Mouse (Mus musculus) kidney, adult 2 months (tissue): ENCODE data around the gene Nme3. TPM values are rescaled to one million over a fixed set of nuclear protein-coding genes. Genes with fewer than 3 reads are reported as not detected.

Source experiments
- DNase-seq: peaks from one replicate; pipeline ENCODE4 v3.0.0; 2021
- H3K27ac ChIP-seq: fragments of 200-500 bp; 2 replicates; pipeline ENCODE4 v1.5.1; 2012; ENCODE audit warnings: low read depth, low read length, control low read depth, inconsistent platforms; ENCODE audit not compliant: insufficient read depth
- H3K27me3 ChIP-seq: fragments of 200-500 bp; replicated peaks from 2 replicates; pipeline ENCODE4 v1.6.1; 2012; ENCODE audit warnings: mild to moderate bottlenecking, moderate library complexity, low read length, inconsistent platforms; ENCODE audit not compliant: control insufficient read depth, insufficient read depth
- H3K36me3 ChIP-seq: fragments of 200-500 bp; 2 replicates; pipeline ENCODE4 v1.6.1; 2012; ENCODE audit warnings: mild to moderate bottlenecking, moderate library complexity, low read length, inconsistent platforms; ENCODE audit not compliant: control insufficient read depth, insufficient read depth
- H3K4me1 ChIP-seq: fragments of 200-500 bp; 2 replicates; pipeline ENCODE4 v1.6.1; 2011; ENCODE audit warnings: low read length; ENCODE audit not compliant: control insufficient read depth, insufficient read depth
- H3K4me3 ChIP-seq: fragments of 200-500 bp; 2 replicates; pipeline ENCODE4 v1.5.1; 2011; ENCODE audit warnings: mild to moderate bottlenecking, low read depth, low read length, control low read depth; ENCODE audit not compliant: insufficient read depth
- CTCF ChIP-seq: fragments of 200-500 bp; conservative IDR thresholded peaks from 2 replicates; pipeline ENCODE4 v1.5.1; 2011; ENCODE audit warnings: low read depth, mild to moderate bottlenecking, control low read depth, low read length, moderate library complexity, mixed read lengths; ENCODE audit not compliant: insufficient read depth, insufficient read length
- POLR2A ChIP-seq: fragments of 200-500 bp; IDR thresholded peaks from one replicate; pipeline ENCODE4 v1.6.1; 2011; ENCODE audit warnings: low read depth, low read length, control low read depth
- WGBS: fragments of 180-500 bp; shearing (Covaris S2); methylation state at CpG from one replicate; pipeline ENCODE4 v1.1.7; 2018; 5-methylcytosine and 5-hydroxymethylcytosine counted together
- polyA plus RNA-seq: library from polyadenylated mRNA; depleted of rRNA; stranded (reverse); fragments of >200 nt; gene quantifications from 2 replicates; pipeline ENCODE4 v1.2.3, GENCODE M21; 2012

The Nme3 gene
- polyA plus RNA-seq, 1 experiment: 115 TPM

- no peak for DNase-seq
- H3K27ac ChIP-seq: no peak overlapping the region
- H3K4me1 ChIP-seq: no peaks in the 10 kb centered on the region
- TF ChIP-seq POLR2A: no peak
- H3K27me3 ChIP-seq: no peaks in the 10 kb centered on the region
- no peaks in the 10 kb centered on the region; the same call in none of the 2 replicates for H3K36me3 ChIP-seq
- no peak overlapping the region for H3K4me3 ChIP-seq
These were observed 17.7 kb downstream of the Nme3 start for GRCm38 (mm10) chr17:24913984-24914383.

GRCm38 (mm10) chr17:24923246-24923645 is 26.9 kb downstream of the Nme3 start:
- TF ChIP-seq CTCF: no peak
- no peak for TF ChIP-seq POLR2A
- 89% methylated on average over 1 of the region's 1 CpGs for WGBS

GRCm38 (mm10) chr17:24929506-24929905 is 33.2 kb downstream of the Nme3 start:
- no peak overlapping the region for H3K4me3 ChIP-seq
- WGBS: 57% methylated on average over 1 of the region's 1 CpGs
- TF ChIP-seq POLR2A: no peak
- no peak for TF ChIP-seq CTCF

More at GRCm38 (mm10) chr17:24923246-24923645, 26.9 kb downstream of the Nme3 start:
- no peaks in the 10 kb centered on the region for H3K27me3 ChIP-seq
- H3K36me3 ChIP-seq: peaks cover 3% of the 10 kb centered on the region
- H3K4me1 ChIP-seq: no peaks in the 10 kb centered on the region
- no peak overlapping the region for H3K27ac ChIP-seq
- no peak overlapping the region for H3K4me3 ChIP-seq
- no peak for DNase-seq

GRCm38 (mm10) chr17:24932431-24932830 is 36.1 kb downstream of the Nme3 start:
- no peak overlapping the region for H3K4me3 ChIP-seq
- H3K4me1 ChIP-seq: peaks cover 17% of the 10 kb centered on the region
- H3K27me3 ChIP-seq: no peaks in the 10 kb centered on the region
- TF ChIP-seq CTCF: no peak
- TF ChIP-seq POLR2A: no peak
- H3K27ac ChIP-seq: no peak overlapping the region
- DNase-seq: peak; percentile 82
- 71% methylated on average over 4 of the region's 4 CpGs for WGBS
- H3K36me3 ChIP-seq: peaks cover 2% of the 10 kb centered on the region

More at GRCm38 (mm10) chr17:24929506-24929905, 33.2 kb downstream of the Nme3 start:
- peaks cover 8% of the 10 kb centered on the region; the same call in 1 of the 2 replicates for H3K4me1 ChIP-seq
- DNase-seq: no peak
- no peak overlapping the region for H3K27ac ChIP-seq
- H3K36me3 ChIP-seq: peaks cover 3% of the 10 kb centered on the region
- no peaks in the 10 kb centered on the region for H3K27me3 ChIP-seq

- no peak for TF ChIP-seq CTCF
- no peak for TF ChIP-seq POLR2A
- Histone ChIP-seq H3K27me3 (no peaks in the 10 kb centered on the region), H3K4me3 (no peak overlapping the region), H3K27ac (no peak overlapping the region), H3K4me1 (peaks cover 17% of the 10 kb centered on the region), H3K36me3 (no peaks in the 10 kb centered on the region)
- DNase-seq: no peak
- 51% methylated on average over 4 of the region's 4 CpGs for WGBS
These were observed 36.9 kb downstream of the Nme3 start for GRCm38 (mm10) chr17:24933163-24933562.

GRCm38 (mm10) chr17:24934926-24935325 is 38.6 kb downstream of the Nme3 start:
- WGBS: 50% methylated on average over 4 of the region's 4 CpGs
- Histone ChIP-seq H3K4me1 (peaks cover 17% of the 10 kb centered on the region), H3K27me3 (no peaks in the 10 kb centered on the region), H3K27ac (no peak overlapping the region), H3K4me3 (no peak overlapping the region), H3K36me3 (no peaks in the 10 kb centered on the region)
- TF ChIP-seq POLR2A: no peak
- TF ChIP-seq CTCF: no peak
- no peak for DNase-seq

- Histone ChIP-seq H3K27ac (no peak overlapping the region), H3K4me3 (peak overlapping the region; percentile 30), H3K36me3 (no peaks in the 10 kb centered on the region), H3K4me1 (peaks cover 17% of the 10 kb centered on the region), H3K27me3 (no peaks in the 10 kb centered on the region)
- TF ChIP-seq POLR2A: no peak
- TF ChIP-seq CTCF: no peak
- DNase-seq: no peak
These were observed 39.4 kb downstream of the Nme3 start for GRCm38 (mm10) chr17:24935666-24936065.
